Mouse (Mus musculus) neural tube, postnatal 0 days (tissue): ENCODE data around the gene Pkig. TPM values are rescaled to one million over a fixed set of nuclear protein-coding genes. Genes with fewer than 3 reads are reported as not detected.

Experiments used
- polyA plus RNA-seq: library from polyadenylated mRNA; unstranded; fragments of >200 nt; fragmentation: Nextera tagmentation; extraction: Ambion mirVana; gene quantifications from 2 replicates; pipeline ENCODE4 v1.2.1, GENCODE M21; 2015

The Pkig gene
- 111 and 132 TPM in 2 replicates for polyA plus RNA-seq

GRCm38 (mm10) chr2:163657975-163658886 is at the start of gene Pkig:
Pkig (plus strand) TSS chr2:163658386.

GRCm38 (mm10) chr2:163644575-163645385 is 13.4 kb upstream of the Pkig start, which contains the start of gene Serinc3:
Serinc3 (minus strand) TSS chr2:163645131.

GRCm38 (mm10) chr2:163749647-163750611 is 91.7 kb downstream of the Pkig start, which contains the start of gene Ada:
Ada (minus strand) TSS chr2:163750239.

Other genes with a start within 250 kb of the Pkig start
- gene Oser1, start 233.7 kb upstream of the Pkig start, polyA plus RNA-seq = 56.9 and 58.7 TPM in 2 replicates
- 108 and 123 TPM in 2 replicates for gene Gdap1l1, start 219.9 kb upstream of the Pkig start, polyA plus RNA-seq
- gene Fitm2, start 185.8 kb upstream of the Pkig start, polyA plus RNA-seq = 16.7 and 17.4 TPM in 2 replicates
- gene R3hdml, start 166.1 kb upstream of the Pkig start, polyA plus RNA-seq = 0.28 and 0.42 TPM in 2 replicates
- not detected in 2 replicates for gene Hnf4a, start 151.6 kb upstream of the Pkig start, polyA plus RNA-seq
- 23.2 and 25.6 TPM in 2 replicates for gene Ttpal, start 56.1 kb upstream of the Pkig start, polyA plus RNA-seq
- gene Serinc3, start 13.3 kb upstream of the Pkig start, polyA plus RNA-seq = 36.4 and 38.8 TPM in 2 replicates
- 3.0 and 3.3 TPM in 2 replicates for gene Ada, start 91.9 kb downstream of the Pkig start, polyA plus RNA-seq
- 0.61 and 0.66 TPM in 2 replicates for gene Ccn5, start 162.5 kb downstream of the Pkig start, polyA plus RNA-seq
- gene Kcnk15, start 195.3 kb downstream of the Pkig start, polyA plus RNA-seq = 0.08 and 0.11 TPM in 2 replicates